Mouse (Mus musculus) WW6 (cell line): ENCODE measurements at regions not wholly inside any gene's neighbourhood (a gene's known extent, or its start where the extent isn't known, plus 50 kb on each side); places are given as distances from the start of the nearest gene placed in this dataset.
"Not testable (repeated sequence)": the region's sequence is repeated elsewhere in the genome, so short reads cannot be mapped to it uniquely, and the experiment has no call there.

Source experiments
- DNase-seq: peaks from one replicate; pipeline ENCODE4 v3.0.0-alpha.2; 2013; ENCODE audit warnings: low read depth, low spot score

GRCm38 (mm10) chr12:82056782-82057611 is 112.1 kb upstream of the Sipa1l1 start:
- not testable (repeated sequence) for DNase-seq

GRCm38 (mm10) chr12:82064986-82065385 is 104.1 kb upstream of the Sipa1l1 start:
- no peak for DNase-seq

- DNase-seq, result no peak
These were observed 102.3 kb upstream of the Sipa1l1 start for GRCm38 (mm10) chr12:82066860-82067259.

DNA sequence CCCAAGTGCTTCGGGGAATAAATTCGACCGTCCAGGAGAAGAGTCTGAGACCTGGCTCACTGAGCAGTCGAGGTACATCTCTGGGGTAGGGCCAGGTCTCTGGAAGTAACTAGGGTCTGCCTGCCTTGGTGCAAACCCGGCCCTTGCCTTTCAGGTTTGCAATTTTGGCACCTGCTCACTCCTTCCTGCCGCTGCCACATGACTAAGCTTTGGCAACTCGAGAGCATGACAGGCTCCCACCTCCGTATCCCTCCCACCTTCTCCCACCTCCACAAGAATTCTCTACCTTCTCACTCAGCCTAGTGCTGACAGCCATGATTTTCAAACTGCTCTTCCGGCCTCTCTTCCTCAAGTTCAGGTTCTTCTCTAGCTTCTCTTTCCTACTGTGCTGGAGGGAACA is 99.5 kb upstream of the Sipa1l1 start:
- no peak for DNase-seq

- DNase-seq, result no peak
These were observed 96.2 kb upstream of the Sipa1l1 start for GRCm38 (mm10) chr12:82072810-82073465.

DNA sequence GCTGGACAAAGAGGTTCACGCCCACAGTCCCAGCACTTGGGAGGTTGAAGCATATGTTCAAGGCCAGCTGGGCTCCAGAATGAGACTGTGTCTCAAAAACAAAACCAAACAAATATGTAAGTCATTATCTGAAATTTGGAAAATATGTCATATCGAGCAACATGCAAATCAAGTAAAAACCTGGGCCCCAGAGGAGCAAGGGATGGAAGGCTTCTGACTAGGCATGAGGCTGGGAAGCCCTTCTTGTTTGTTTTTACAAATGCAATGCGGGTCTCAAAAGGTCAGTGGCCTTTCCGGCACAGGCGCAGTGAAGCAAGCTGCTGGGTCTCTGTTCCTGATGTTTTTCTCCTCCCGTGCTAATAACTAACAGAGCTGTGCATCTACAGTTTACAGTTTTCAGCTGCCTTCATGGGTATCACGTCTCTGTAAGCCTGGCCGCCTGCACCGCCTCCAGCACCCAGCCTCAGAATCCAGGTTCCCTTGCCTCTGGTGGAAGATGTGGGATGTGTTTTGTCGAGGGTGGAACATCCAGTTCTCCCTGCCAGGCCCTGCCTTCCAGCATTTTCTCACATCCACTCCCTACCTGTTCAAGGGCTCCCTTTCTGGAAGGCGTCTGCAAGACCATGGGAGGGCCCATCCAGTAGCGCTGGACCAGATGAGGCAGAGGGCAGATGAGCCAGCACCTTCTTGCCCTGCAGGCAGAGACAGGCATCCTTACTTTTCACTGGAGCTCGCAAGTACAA is 93.5 kb upstream of the Sipa1l1 start:
- DNase-seq, result no peak

GRCm38 (mm10) chr12:82076766-82077165 is 92.4 kb upstream of the Sipa1l1 start:
- DNase-seq, result no peak

DNA sequence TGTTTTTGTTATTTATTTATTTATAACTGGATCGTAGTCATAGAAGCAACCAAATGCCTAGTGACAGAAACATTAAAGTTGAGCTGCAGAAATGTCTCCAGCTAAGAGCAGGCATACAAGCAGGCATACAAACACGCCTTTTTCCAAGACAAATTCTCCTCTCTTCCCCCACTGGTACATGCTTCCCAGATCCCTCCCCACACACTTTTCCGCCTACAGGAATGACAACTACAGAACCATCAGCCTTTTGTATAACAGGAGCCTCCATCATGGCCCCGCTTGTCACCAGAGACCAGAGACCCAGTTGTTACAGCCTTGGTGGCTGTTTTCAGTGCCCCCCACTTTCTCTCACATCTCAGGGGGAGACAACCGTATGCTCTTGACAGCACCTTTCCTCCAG is 91.2 kb upstream of the Sipa1l1 start:
- DNase-seq, result no peak

- DNase-seq, result no peak
These were observed 90.4 kb upstream of the Sipa1l1 start for GRCm38 (mm10) chr12:82078740-82079139.

DNA sequence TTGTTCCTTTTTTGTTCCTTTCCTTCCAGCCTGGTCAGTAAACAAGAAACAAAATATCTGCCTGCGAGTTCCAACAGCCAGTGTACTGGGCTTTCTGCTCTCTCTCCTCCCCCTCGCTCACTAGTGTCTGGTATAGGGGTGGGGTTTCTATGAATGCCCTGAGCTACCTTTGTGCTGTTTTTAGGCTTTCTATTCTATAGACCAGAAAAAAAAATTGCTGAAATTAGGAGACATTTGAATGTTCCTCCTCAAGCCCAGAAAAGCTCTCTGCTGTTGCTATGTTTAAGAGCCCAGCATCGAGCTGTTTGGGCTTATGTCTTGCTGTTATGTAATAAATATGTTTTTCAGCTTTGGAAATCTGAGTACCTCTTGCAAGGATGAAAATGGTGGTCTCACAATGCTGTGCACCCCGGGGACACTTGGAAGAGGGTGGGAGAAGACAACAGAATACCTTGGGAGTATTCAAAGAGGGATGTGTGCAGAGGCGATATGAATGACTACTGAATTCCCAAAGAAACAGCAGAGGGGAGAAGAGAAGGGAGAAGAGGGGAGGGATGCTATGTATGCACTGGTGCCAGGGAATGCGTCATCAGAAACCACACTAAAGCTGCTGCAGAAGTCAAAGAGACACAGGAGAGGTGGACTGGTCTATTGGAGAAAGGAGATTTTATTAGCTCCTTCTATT is 88.8 kb upstream of the Sipa1l1 start:
- DNase-seq, result no peak

DNA sequence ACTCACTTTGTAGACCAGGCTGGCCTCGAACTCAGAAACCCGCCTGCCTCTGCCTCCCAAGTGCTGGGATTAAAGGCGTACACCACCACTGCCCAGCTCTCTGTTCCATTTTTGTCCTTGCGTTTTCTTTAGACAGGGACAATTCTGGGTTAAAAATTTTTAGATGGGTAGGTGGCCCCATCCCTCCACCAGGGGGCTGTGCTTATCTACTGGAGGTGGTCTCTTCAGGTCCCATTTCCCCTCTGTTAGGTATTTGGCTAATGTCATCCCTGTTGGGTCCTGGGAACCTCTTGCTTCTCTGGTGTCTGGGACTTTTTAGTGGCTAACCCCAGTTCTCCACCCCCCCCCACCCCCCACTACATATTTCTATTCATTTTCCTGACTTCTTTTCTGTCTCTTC is 86.5 kb upstream of the Sipa1l1 start:
- DNase-seq, result not testable (repeated sequence)

GRCm38 (mm10) chr12:82085771-82086400 is 83.2 kb upstream of the Sipa1l1 start:
- no peak for DNase-seq

GRCm38 (mm10) chr12:82086441-82086840 is 82.7 kb upstream of the Sipa1l1 start:
- no peak for DNase-seq

- DNase-seq, result peak; percentile 34
These were observed 79.8 kb upstream of the Sipa1l1 start for GRCm38 (mm10) chr12:82089288-82089687.

DNA sequence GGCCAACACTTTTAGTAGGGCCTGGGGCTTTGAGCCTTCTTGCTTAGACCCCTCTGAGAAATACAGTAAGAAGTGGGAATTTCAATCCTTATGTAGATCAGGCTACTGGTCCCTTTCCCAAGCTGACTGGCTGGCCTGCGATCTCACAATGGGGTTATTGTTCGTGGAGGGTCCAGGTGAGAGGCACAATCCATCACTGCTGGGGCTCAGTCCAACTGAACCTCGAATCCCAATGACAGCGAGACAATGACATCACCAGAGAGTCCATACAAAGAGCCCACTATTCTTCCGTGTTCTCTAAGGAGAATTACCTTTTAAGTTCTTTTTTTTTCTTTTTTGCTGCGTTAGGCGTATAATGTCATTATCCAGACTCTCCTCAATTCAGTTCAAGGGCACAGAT is 75.8 kb upstream of the Sipa1l1 start:
- DNase-seq, result no peak

GRCm38 (mm10) chr12:82095396-82095795 is 73.7 kb upstream of the Sipa1l1 start:
- no peak for DNase-seq

DNA sequence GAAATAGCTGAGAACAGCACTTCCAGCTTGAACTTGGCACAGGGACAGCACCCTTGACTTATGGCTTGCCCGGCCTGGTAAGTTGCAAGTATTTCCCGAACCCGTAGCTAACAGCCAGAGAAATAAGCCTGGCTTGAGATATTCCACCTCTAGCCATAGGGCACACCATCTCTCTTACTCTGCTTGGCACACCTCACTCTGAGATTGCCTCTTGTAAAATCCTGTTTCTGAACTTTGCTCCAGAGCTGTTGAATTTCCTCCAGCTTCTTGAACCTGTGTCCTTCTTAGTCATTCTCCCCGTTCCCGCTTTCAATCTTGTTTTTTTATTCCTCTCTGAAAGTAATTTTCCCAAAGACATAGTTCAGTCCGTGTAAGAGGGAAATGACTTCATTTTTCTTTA is 72.0 kb upstream of the Sipa1l1 start:
- no peak for DNase-seq

- DNase-seq, result no peak
These were observed 71.5 kb upstream of the Sipa1l1 start for GRCm38 (mm10) chr12:82097620-82098019.

DNA sequence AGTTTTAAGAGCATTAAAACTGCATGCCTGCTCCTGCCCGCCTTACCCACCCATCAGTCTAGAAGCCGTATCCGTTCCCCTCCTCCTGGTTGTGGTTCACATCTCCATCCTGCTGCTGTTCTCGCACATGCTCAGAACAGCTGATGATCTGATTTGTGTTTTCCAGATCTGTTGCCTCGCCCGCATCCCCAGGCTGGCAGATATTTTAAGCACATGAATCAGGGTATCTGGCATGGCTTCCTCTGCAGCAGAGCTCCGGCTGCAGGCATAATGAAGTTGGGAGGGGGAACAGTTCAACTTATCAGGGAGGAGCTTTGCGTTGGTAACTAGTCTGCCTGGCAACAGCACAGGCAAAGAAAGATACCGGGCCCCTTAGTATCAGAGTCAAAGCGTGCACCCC is 64.9 kb upstream of the Sipa1l1 start:
- DNase-seq, result no peak

GRCm38 (mm10) chr12:82105184-82106031 is 63.7 kb upstream of the Sipa1l1 start:
- DNase-seq, result no peak
